Mouse (Mus musculus) CH12.LX (cell line): ENCODE measurements around the gene Sgsm1. TPM values are rescaled to one million over a fixed set of nuclear protein-coding genes. Genes with fewer than 3 reads are reported as not detected.

Experiments
- DNase-seq: peaks from one replicate; pipeline ENCODE4 v3.0.0-alpha.2; 2013; ENCODE audit errors: extremely low read depth
- H3K27ac ChIP-seq: 2 replicates; pipeline ENCODE4 v1.5.1; 2012; ENCODE audit warnings: low read depth, mild to moderate bottlenecking, control low read depth, moderate library complexity; ENCODE audit not compliant: insufficient read depth
- H3K27me3 ChIP-seq: replicated peaks from 2 replicates; pipeline ENCODE3; 2012; ENCODE audit warnings: inconsistent platforms
- H3K36me3 ChIP-seq, 2 experiments: replicated peaks in 1 of 2; 2 replicates each; pipeline versions ENCODE3 to v1.6.1; 2012; ENCODE audit warnings: inconsistent platforms in 1 of 2, low read length in 1 of 2, mild to moderate bottlenecking in 1 of 2, mixed read lengths in 1 of 2, moderate library complexity in 1 of 2; ENCODE audit not compliant: control insufficient read depth in 1 of 2, insufficient read depth in 1 of 2
- H3K4me1 ChIP-seq, 2 experiments: 2 replicates each; pipeline ENCODE4 v1.6.1; 2012; ENCODE audit warnings: inconsistent platforms in 1 of 2, moderate library complexity in 1 of 2; ENCODE audit not compliant: insufficient read depth in 2 of 2, control insufficient read depth in 1 of 2
- H3K4me2 ChIP-seq: 2 replicates; pipeline ENCODE4 v1.6.1; 2012; ENCODE audit warnings: low read depth, mild to moderate bottlenecking, control low read depth; ENCODE audit not compliant: poor library complexity, insufficient read depth, severe bottlenecking
- H3K4me3 ChIP-seq, 3 experiments: fragments of 150-350 bp in 1 of 3; sonication (generic) in 1 of 3; replicated peaks in 1 of 3; 2 replicates each; pipeline versions ENCODE3 to v1.5.1; 2011 to 2012; ENCODE audit warnings: low read depth in 2 of 3, low read length in 2 of 3, mild to moderate bottlenecking in 2 of 3, moderate library complexity in 2 of 3, control low read depth in 1 of 3, improper control_type of control experiment in 1 of 3, inconsistent platforms in 1 of 3, mixed read lengths in 1 of 3; ENCODE audit not compliant: poor library complexity in 1 of 3
- H3K79me2 ChIP-seq: replicated peaks from 2 replicates; pipeline ENCODE4 v1.6.1; 2012; ENCODE audit warnings: mild to moderate bottlenecking, moderate library complexity; ENCODE audit not compliant: control insufficient read depth, poor library complexity, insufficient read depth, severe bottlenecking; ENCODE audit errors: extremely low read depth
- H3K9ac ChIP-seq: 2 replicates; pipeline ENCODE4 v1.6.1; 2012; ENCODE audit warnings: low read depth, mild to moderate bottlenecking, control low read depth, moderate library complexity; ENCODE audit not compliant: insufficient read depth
- H3K9me3 ChIP-seq: replicated peaks from 2 replicates; pipeline ENCODE3; 2012; ENCODE audit warnings: low read length, inconsistent platforms, mixed read lengths
- CHD1 ChIP-seq: IDR thresholded peaks from 2 replicates; pipeline ENCODE4 v1.6.1; 2012; ENCODE audit warnings: low read depth, low read length, improper control_type of control experiment, inconsistent platforms
- CHD2 ChIP-seq: IDR thresholded peaks from 2 replicates; pipeline ENCODE4 v1.6.1; 2011; ENCODE audit warnings: low read length, improper control_type of control experiment
- CTCF ChIP-seq, 2 experiments: IDR thresholded peaks in 1 of 2; conservative IDR thresholded peaks in 1 of 2; 2 replicates each; pipeline ENCODE4 v1.5.1; 2011 to 2012; ENCODE audit warnings: low read depth in 2 of 2, low read length in 2 of 2, improper control_type of control experiment in 1 of 2, inconsistent platforms in 1 of 2, mild to moderate bottlenecking in 1 of 2, moderate library complexity in 1 of 2
- E2F4 ChIP-seq: IDR thresholded peaks from 2 replicates; pipeline ENCODE4 v1.6.1; 2011; ENCODE audit warnings: low read depth, low read length, improper control_type of control experiment; ENCODE audit not compliant: insufficient replicate concordance
- ELF1 ChIP-seq: IDR thresholded peaks from 2 replicates; pipeline ENCODE4 v1.6.1; 2014; ENCODE audit warnings: low read depth, mild to moderate bottlenecking, inconsistent platforms, low read length, improper control_type of control experiment
- EP300 ChIP-seq: IDR thresholded peaks from 2 replicates; pipeline ENCODE4 v1.6.1; 2011; ENCODE audit warnings: low read length, improper control_type of control experiment
- ETS1 ChIP-seq: conservative IDR thresholded peaks from 2 replicates; pipeline ENCODE4 v1.6.1; 2012; ENCODE audit warnings: low read depth, mild to moderate bottlenecking, inconsistent platforms, low read length, improper control_type of control experiment, moderate library complexity
- GABPA ChIP-seq: IDR thresholded peaks from 2 replicates; pipeline ENCODE4 v1.6.1; 2012; ENCODE audit warnings: low read depth, low read length, improper control_type of control experiment, inconsistent platforms; ENCODE audit not compliant: insufficient replicate concordance
- HCFC1 ChIP-seq: IDR thresholded peaks from 2 replicates; pipeline ENCODE4 v1.6.1; 2012; ENCODE audit warnings: low read depth, mild to moderate bottlenecking, inconsistent platforms, low read length, improper control_type of control experiment
- IRF4 ChIP-seq: IDR thresholded peaks from 2 replicates; pipeline ENCODE4 v1.6.1; 2014; ENCODE audit warnings: low read depth, mild to moderate bottlenecking, inconsistent platforms, low read length, improper control_type of control experiment
- JUN ChIP-seq: IDR thresholded peaks from 2 replicates; pipeline ENCODE4 v1.6.1; 2011; ENCODE audit warnings: low read depth, mild to moderate bottlenecking, low read length, improper control_type of control experiment, moderate library complexity; ENCODE audit not compliant: insufficient read depth
- JUND ChIP-seq: conservative IDR thresholded peaks from 2 replicates; pipeline ENCODE4 v1.6.1; 2011; ENCODE audit warnings: low read depth, low read length, improper control_type of control experiment
- KAT2A ChIP-seq: IDR thresholded peaks from 2 replicates; pipeline ENCODE4 v1.6.1; 2012; ENCODE audit warnings: low read length, improper control_type of control experiment, inconsistent platforms; ENCODE audit not compliant: insufficient replicate concordance
- MAFK ChIP-seq: IDR thresholded peaks from 2 replicates; pipeline ENCODE4 v1.6.1; 2011; ENCODE audit warnings: low read length, improper control_type of control experiment; ENCODE audit not compliant: insufficient replicate concordance
- MAZ ChIP-seq: IDR thresholded peaks from 2 replicates; pipeline ENCODE4 v1.6.1; 2012; ENCODE audit warnings: low read depth, mild to moderate bottlenecking, inconsistent platforms, low read length, improper control_type of control experiment, moderate library complexity
- MXI1 ChIP-seq: IDR thresholded peaks from 2 replicates; pipeline ENCODE4 v1.6.1; 2011; ENCODE audit warnings: mild to moderate bottlenecking, low read depth, low read length, improper control_type of control experiment
- MYC ChIP-seq: IDR thresholded peaks from 2 replicates; pipeline ENCODE4 v1.6.1; 2011; ENCODE audit warnings: low read depth, mild to moderate bottlenecking, improper control_type of control experiment, low read length
- NELFE ChIP-seq: IDR thresholded peaks from 2 replicates; pipeline ENCODE4 v1.6.1; 2011; ENCODE audit warnings: low read depth, low read length, improper control_type of control experiment
- POLR2A ChIP-seq: IDR thresholded peaks from 2 replicates; pipeline ENCODE4 v1.6.1; 2011; ENCODE audit warnings: low read depth, mild to moderate bottlenecking, improper control_type of control experiment, low read length
- POLR2AphosphoS2 ChIP-seq: IDR thresholded peaks from 2 replicates; pipeline ENCODE4 v1.6.1; 2011; ENCODE audit warnings: low read depth, low read length, improper control_type of control experiment
- SIN3A ChIP-seq: IDR thresholded peaks from 2 replicates; pipeline ENCODE4 v1.6.1; 2012; ENCODE audit warnings: low read length, improper control_type of control experiment, inconsistent platforms
- TBP ChIP-seq: conservative IDR thresholded peaks from 2 replicates; pipeline ENCODE4 v1.6.1; 2011; ENCODE audit warnings: low read depth, low read length, improper control_type of control experiment
- TCF12 ChIP-seq: IDR thresholded peaks from 2 replicates; pipeline ENCODE4 v1.6.1; 2014; ENCODE audit warnings: low read depth, mild to moderate bottlenecking, inconsistent platforms, low read length, improper control_type of control experiment
- USF1 ChIP-seq: IDR thresholded peaks from 2 replicates; pipeline ENCODE4 v1.6.1; 2014; ENCODE audit warnings: low read depth, mild to moderate bottlenecking, inconsistent platforms, low read length, improper control_type of control experiment
- USF2 ChIP-seq: conservative IDR thresholded peaks from 2 replicates; pipeline ENCODE4 v1.6.1; 2011; ENCODE audit warnings: low read depth, low read length, improper control_type of control experiment
- ZC3H11A ChIP-seq: IDR thresholded peaks from 2 replicates; pipeline ENCODE4 v1.6.1; 2012; ENCODE audit warnings: low read depth, mild to moderate bottlenecking, inconsistent platforms, low read length, improper control_type of control experiment
- ZKSCAN1 ChIP-seq: IDR thresholded peaks from 2 replicates; pipeline ENCODE4 v1.6.1; 2012; ENCODE audit warnings: low read depth, inconsistent platforms, low read length, improper control_type of control experiment, borderline replicate concordance
- ZMIZ1 ChIP-seq: IDR thresholded peaks from 2 replicates; pipeline ENCODE4 v1.6.1; 2012; ENCODE audit warnings: low read depth, mild to moderate bottlenecking, inconsistent platforms, low read length, improper control_type of control experiment
- ZNF384 ChIP-seq: IDR thresholded peaks from 2 replicates; pipeline ENCODE4 v1.6.1; 2012; ENCODE audit warnings: low read depth, low read length, improper control_type of control experiment, inconsistent platforms
- dilution Hi-C: fragments of 300-500 bp; cut with MboI; formaldehyde crosslinking; loops from 2 replicates; pipeline ENCODE4 v1.14.3; 2020; ENCODE audit warnings: low sequenced_read_pairs; ENCODE audit not compliant: extremely low pct_unique_long_range_greater_than_20kb, extremely low pct_ligation_motif_present
- in situ Hi-C: fragments of 300-500 bp; cut with MboI; formaldehyde crosslinking; loops from 3 replicates; pipeline ENCODE4 v1.14.3; 2019; ENCODE audit warnings: low sequenced_read_pairs, low pct_ligation_motif_present, low pct_unique_long_range_greater_than_20kb, mixed read lengths
- polyA plus RNA-seq: library from polyadenylated mRNA; unstranded; fragments of >175 nt; gene quantifications from 2 replicates; pipeline ENCODE4 v1.2.1, GENCODE M21; 2012; ENCODE audit warnings: low read depth; ENCODE audit not compliant: insufficient read length
- total RNA-seq, 2 experiments: library from RNA; depleted of rRNA; stranded (reverse); fragments of 300-350 nt in 1 of 2; fragments of >200 nt in 1 of 2; gene quantifications; 2 replicates each; pipeline ENCODE4 v1.2.3; 2012 to 2014

Gene Sgsm1
- total and polyA plus RNA-seq, 3 experiments: 0.08 TPM; not detected in 2

DNA sequence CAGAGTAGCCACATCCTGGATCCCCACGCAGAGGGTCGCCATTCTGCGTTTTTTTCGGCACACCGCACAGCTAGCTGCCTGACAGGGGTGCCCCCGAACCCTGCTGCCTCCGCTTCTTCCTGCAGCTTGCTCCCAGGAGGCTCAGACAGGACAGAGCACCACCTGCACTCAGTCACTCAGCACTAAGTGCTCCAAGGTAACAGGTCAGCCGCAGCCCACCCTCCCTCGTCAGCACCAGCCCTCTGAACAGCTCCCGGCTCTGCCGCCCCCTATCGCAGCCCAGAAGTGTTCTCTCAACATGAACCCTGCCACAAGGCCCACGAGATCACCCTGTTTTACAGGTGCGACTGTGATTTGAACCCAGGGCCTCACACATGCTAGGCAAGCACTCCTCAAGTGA, 20.4 kb downstream of the Sgsm1 start:
- Histone ChIP-seq H3K27ac (no peak overlapping the region), H3K27me3 (peaks cover 12% of the 10 kb centered on the region), H3K36me3 (no peaks in the 10 kb centered on the region), H3K79me2 (no peaks in the 10 kb centered on the region), H3K9me3 (peaks cover 10% of the 10 kb centered on the region), H3K4me2 (no peak overlapping the region), H3K4me1 (no peaks in the 10 kb centered on the region), H3K4me3 (no peak overlapping the region), H3K9ac (no peak overlapping the region)
- dilution Hi-C loops (no loop called here), in situ Hi-C loops (no loop called here)
- TF ChIP-seq ELF1 (no peak), MAFK (no peak), E2F4 (no peak), IRF4 (no peak), JUND (no peak), CTCF (conservative IDR thresholded peaks at IDR 0.05 in 1 of 2, IDR thresholded peaks at IDR 0.05 in 1 of 2; ENCODE audit: low read depth in 2 of 2, low read length in 2 of 2) (no peak), KAT2A (no peak), CHD1 (no peak), USF1 (no peak), ZMIZ1 (no peak), SIN3A (no peak), GABPA (no peak), ZNF384 (no peak), CHD2 (no peak), POLR2A (no peak), ETS1 (no peak), MYC (no peak), ZC3H11A (no peak), HCFC1 (no peak), USF2 (no peak)
- no peak for DNase-seq

DNA sequence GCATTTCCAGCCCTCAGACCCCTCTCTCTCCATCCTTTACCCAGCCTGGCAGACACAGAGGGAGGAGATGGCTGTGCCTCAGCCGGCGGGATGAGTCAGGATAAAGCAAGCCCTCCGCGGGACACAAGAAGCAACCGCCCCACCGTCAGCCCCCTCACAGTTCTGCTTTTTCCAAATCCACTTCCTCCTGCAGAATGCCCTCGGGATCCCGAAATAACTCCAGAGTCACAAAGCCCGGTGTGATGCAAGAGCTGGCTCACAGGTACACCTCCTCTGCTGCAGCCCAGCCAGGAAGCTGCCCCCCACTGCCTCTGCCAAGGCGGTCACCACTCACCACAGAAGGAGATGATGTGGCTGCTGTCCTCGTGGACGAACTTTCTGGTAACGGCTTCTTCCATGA, 22.1 kb downstream of the Sgsm1 start:
- H3K4me2 ChIP-seq: no peak overlapping the region
- no peak overlapping the region for H3K27ac ChIP-seq
- peaks cover 0 to 7% of the 10 kb centered on the region in 2 experiments; a peak in 2 of 4 replicates for H3K4me1 ChIP-seq
- no peak for DNase-seq
- H3K27me3 ChIP-seq: peaks cover 6% of the 10 kb centered on the region
- peaks cover 13% of the 10 kb centered on the region for H3K9me3 ChIP-seq
- no peaks in the 10 kb centered on the region for H3K79me2 ChIP-seq
- TF ChIP-seq ZMIZ1: no peak
- no peak for TF ChIP-seq ZKSCAN1
- TF ChIP-seq HCFC1: no peak
- TF ChIP-seq NELFE: no peak
- TF ChIP-seq MAZ: no peak
- TF ChIP-seq USF2: no peak
- TF ChIP-seq TCF12: no peak
- no peak for TF ChIP-seq ZNF384
- no peak for TF ChIP-seq KAT2A
- TF ChIP-seq MXI1: no peak
- no peak for TF ChIP-seq JUN
- TF ChIP-seq JUND: no peak
- TF ChIP-seq CHD1: no peak
- no peak for TF ChIP-seq POLR2AphosphoS2
- no peak for TF ChIP-seq TBP
- TF ChIP-seq EP300: no peak
- TF ChIP-seq IRF4: no peak
- no peak for TF ChIP-seq USF1
- TF ChIP-seq MAFK: no peak
- H3K9ac ChIP-seq: no peak overlapping the region
- no peaks in the 10 kb centered on the region for H3K36me3 ChIP-seq
- no peak overlapping the region for H3K4me3 ChIP-seq
- dilution Hi-C loops: no loop called here
- in situ Hi-C loops: no loop called here
